Mouse (Mus musculus) stomach, postnatal 0 days (tissue): ENCODE measurements around the gene Tanc1. TPM values are rescaled to one million over a fixed set of nuclear protein-coding genes. Genes with fewer than 3 reads are reported as not detected.

Source experiments
- ATAC-seq: fragments of 200-750 bp; cut with Nextera tagmentation; 2 replicates; pipeline ENCODE4 v1.8.0; 2017; ENCODE audit not compliant: low FRiP score, low TSS enrichment
- DNase-seq: peaks from one replicate; pipeline ENCODE4 v3.0.0-alpha.2; 2016; ENCODE audit warnings: low spot score
- H3K27ac ChIP-seq: fragments of 300-500 bp; sonication (generic); replicated peaks from 2 replicates; pipeline ENCODE4 v1.5.1; 2014; ENCODE audit warnings: mild to moderate bottlenecking, control low read depth
- H3K27me3 ChIP-seq: fragments of 300-500 bp; sonication (generic); 2 replicates; pipeline ENCODE4 v1.6.1; 2014; ENCODE audit warnings: low read length; ENCODE audit not compliant: control insufficient read depth, insufficient read depth
- H3K36me3 ChIP-seq: fragments of 300-500 bp; sonication (generic); 2 replicates; pipeline ENCODE4 v1.6.1; 2014; ENCODE audit warnings: low read length, mixed read lengths; ENCODE audit not compliant: control insufficient read depth, insufficient read depth
- H3K4me1 ChIP-seq: fragments of 300-500 bp; sonication (generic); replicated peaks from 2 replicates; pipeline ENCODE4 v1.6.1; 2014; ENCODE audit warnings: antibody characterized with exemption; ENCODE audit not compliant: control insufficient read depth, insufficient read depth
- H3K4me2 ChIP-seq: fragments of 300-500 bp; sonication (generic); replicated peaks from 2 replicates; pipeline ENCODE4 v1.6.1; 2014; ENCODE audit warnings: low read depth, mild to moderate bottlenecking, control low read depth, moderate library complexity
- H3K4me3 ChIP-seq: fragments of 300-500 bp; sonication (generic); 2 replicates; pipeline ENCODE4 v1.5.1; 2014; ENCODE audit warnings: low read depth, low read length, control low read depth
- H3K9ac ChIP-seq: fragments of 300-500 bp; sonication (generic); 2 replicates; pipeline ENCODE4 v1.6.1; 2014; ENCODE audit warnings: mild to moderate bottlenecking, low read length, control low read depth, mixed read lengths
- H3K9me3 ChIP-seq: fragments of 300-500 bp; sonication (generic); 2 replicates; pipeline ENCODE4 v1.6.1; 2016; ENCODE audit warnings: low read length; ENCODE audit not compliant: control insufficient read depth
- CTCF ChIP-seq: IDR thresholded peaks from 2 replicates; pipeline ENCODE4 v1.5.1; 2016; ENCODE audit warnings: antibody characterized with exemption, low read depth, mild to moderate bottlenecking, moderate library complexity
- EP300 ChIP-seq: optimal IDR thresholded peaks from 2 replicates; pipeline ENCODE3; 2016; ENCODE audit warnings: antibody characterized with exemption
- WGBS: fragments of 180-500 bp; shearing (Covaris S2); extraction: QIAGEN DNeasy Blood & Tissue Kit; methylation state at CpG from one replicate; pipeline ENCODE4 v1.1.7; 2014; 5-methylcytosine and 5-hydroxymethylcytosine counted together
- polyA plus RNA-seq: library from polyadenylated mRNA; unstranded; fragments of >200 nt; fragmentation: Nextera tagmentation; extraction: Ambion mirVana; gene quantifications from 2 replicates; pipeline ENCODE4 v1.2.1, GENCODE M21; 2015

The Tanc1 gene
- polyA plus RNA-seq, 1 experiment from 2014 or later, result 13.4 TPM

DNA sequence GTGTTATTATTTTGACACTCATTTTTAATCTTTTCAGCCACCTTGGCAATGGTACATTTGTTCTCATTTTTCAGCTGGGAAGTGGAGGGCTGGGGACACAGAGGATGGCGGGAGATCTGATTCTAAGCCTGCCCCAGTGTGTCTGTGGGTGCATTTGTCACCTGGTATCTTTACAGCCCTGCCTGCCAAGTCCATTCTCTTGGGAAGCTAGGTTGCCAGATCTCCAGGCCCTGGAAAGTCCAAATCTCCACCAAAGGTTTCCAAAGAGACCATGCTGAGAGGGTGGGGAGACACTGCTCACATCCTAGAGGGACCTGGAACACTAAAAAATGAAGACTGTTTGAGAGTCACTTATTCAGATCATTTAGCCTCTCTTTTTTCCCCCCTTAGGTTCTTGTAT lies 199.4 kb downstream of the Tanc1 start:
- 50% methylated on average over 1 of the region's 1 CpGs for whole genome bisulfite sequencing
- Histone ChIP-seq H3K9me3 (no peaks in the 10 kb centered on the region), H3K9ac (no peak overlapping the region), H3K36me3 (peaks cover 13% of the 10 kb centered on the region), H3K27ac (peak overlapping the region; percentile 30; the same call in 1 of the 2 replicates), H3K4me1 (no peaks in the 10 kb centered on the region), H3K27me3 (no peaks in the 10 kb centered on the region), H3K4me3 (no peak overlapping the region), H3K4me2 (no peak overlapping the region)
- ATAC-seq, result no peak
- TF ChIP-seq CTCF (no peak), EP300 (no peak)
- no peak for DNase-seq

- Histone ChIP-seq H3K9me3 (no peaks in the 10 kb centered on the region), H3K4me3 (no peak overlapping the region), H3K9ac (no peak overlapping the region), H3K4me1 (no peaks in the 10 kb centered on the region), H3K27ac (no peak overlapping the region), H3K27me3 (no peaks in the 10 kb centered on the region), H3K36me3 (peaks cover 14% of the 10 kb centered on the region; the same call in 1 of the 2 replicates), H3K4me2 (no peak overlapping the region)
- WGBS, result 97% methylated on average over 1 of the region's 1 CpGs
- ATAC-seq (no peak), DNase-seq (no peak)
- TF ChIP-seq CTCF, result no peak
- TF ChIP-seq EP300, result no peak
Measured at GRCm38 (mm10) chr2:59812641-59813040, 200.8 kb downstream of the Tanc1 start.

DNA sequence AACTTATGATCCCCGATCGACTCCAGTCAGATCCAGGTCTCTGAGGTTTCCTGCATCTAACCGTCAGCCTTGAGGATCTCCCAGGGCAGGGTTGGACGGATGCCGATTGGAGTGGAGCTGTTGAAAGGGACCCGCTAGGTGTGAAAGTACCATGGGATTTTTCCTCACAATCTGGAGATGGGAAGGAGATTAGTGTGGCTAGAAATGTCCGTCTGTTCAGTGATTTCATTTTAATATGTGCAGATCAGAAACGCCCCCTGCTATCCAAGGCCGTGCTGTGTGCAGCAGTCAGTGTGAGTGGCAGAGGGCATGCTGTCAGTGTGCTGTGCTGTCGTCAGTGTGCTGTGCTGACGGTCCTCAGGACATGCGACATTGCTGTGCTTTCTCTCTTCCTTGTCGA lies 201.6 kb downstream of the Tanc1 start:
- no peak overlapping the region for H3K27ac ChIP-seq
- H3K9ac ChIP-seq, result no peak overlapping the region
- H3K36me3 ChIP-seq, result peaks cover 10% of the 10 kb centered on the region; the same call in 1 of the 2 replicates
- no peaks in the 10 kb centered on the region for H3K27me3 ChIP-seq
- H3K9me3 ChIP-seq, result no peaks in the 10 kb centered on the region
- TF ChIP-seq CTCF, result no peak
- no peak for TF ChIP-seq EP300
- no peaks in the 10 kb centered on the region for H3K4me1 ChIP-seq
- WGBS, result 87% methylated on average over 13 of the region's 13 CpGs
- no peak overlapping the region for H3K4me3 ChIP-seq
- DNase-seq, result no peak
- H3K4me2 ChIP-seq, result no peak overlapping the region
- no peak for ATAC-seq

DNA sequence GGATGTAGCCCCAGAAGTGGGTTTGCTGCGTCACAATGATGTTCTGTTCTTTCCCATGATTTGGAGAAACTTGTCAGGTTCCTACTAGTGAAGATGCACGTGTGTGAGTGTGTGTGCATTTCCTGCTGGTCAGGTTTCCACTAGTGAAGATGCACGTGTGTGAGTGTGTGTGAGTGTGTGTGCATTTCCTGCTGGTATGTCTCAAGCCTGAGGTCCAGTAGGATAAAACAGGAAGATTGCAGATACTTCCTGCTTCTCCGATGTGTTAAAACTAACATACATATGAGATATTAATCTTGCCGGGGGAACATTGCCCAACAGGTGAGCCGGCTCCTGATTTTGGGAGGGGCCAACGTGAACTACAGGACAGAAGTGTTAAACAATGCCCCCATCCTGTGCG lies 203.2 kb downstream of the Tanc1 start:
- no peak overlapping the region for H3K9ac ChIP-seq
- H3K27ac ChIP-seq, result no peak overlapping the region
- H3K27me3 ChIP-seq, result no peaks in the 10 kb centered on the region
- 72% methylated on average over 8 of the region's 8 CpGs for WGBS
- no peak for DNase-seq
- TF ChIP-seq CTCF, result no peak
- TF ChIP-seq EP300, result no peak
- no peak for ATAC-seq
- no peak overlapping the region for H3K4me3 ChIP-seq
- no peaks in the 10 kb centered on the region for H3K4me1 ChIP-seq
- no peaks in the 10 kb centered on the region for H3K9me3 ChIP-seq
- no peak overlapping the region for H3K4me2 ChIP-seq
- peaks cover 10% of the 10 kb centered on the region; the same call in 1 of the 2 replicates for H3K36me3 ChIP-seq

DNA sequence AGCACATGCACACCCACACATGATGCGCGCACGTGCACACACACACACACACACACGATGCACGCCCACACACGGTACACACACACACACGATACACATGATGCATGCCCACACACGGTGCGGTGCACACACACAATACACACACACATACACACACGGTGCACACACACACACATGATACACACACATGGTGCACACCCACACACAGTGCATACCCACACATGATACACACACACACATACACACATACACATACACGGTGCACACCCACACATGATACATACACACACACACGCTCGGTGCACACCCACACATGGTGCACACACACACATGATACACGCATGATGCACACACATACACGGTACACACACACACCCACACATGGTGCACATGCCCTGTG lies 206.8 kb downstream of the Tanc1 start:
- no peak overlapping the region for H3K9ac ChIP-seq
- H3K27me3 ChIP-seq, result no peaks in the 10 kb centered on the region
- no peak overlapping the region for H3K4me3 ChIP-seq
- 94% methylated on average over 15 of the region's 15 CpGs for WGBS
- no peak overlapping the region for H3K4me2 ChIP-seq
- TF ChIP-seq EP300 (no peak), CTCF (no peak)
- ATAC-seq (0 out of 2 replicates have a peak, but pooled peaks have one; percentile 56), DNase-seq (no peak)
- peaks cover 11% of the 10 kb centered on the region; the same call in 1 of the 2 replicates for H3K36me3 ChIP-seq
- no peak overlapping the region for H3K27ac ChIP-seq
- no peaks in the 10 kb centered on the region for H3K4me1 ChIP-seq
- H3K9me3 ChIP-seq, result no peaks in the 10 kb centered on the region

GRCm38 (mm10) chr2:59819415-59819814 lies 207.6 kb downstream of the Tanc1 start:
- Histone ChIP-seq H3K4me3 (no peak overlapping the region), H3K27ac (no peak overlapping the region), H3K9me3 (no peaks in the 10 kb centered on the region), H3K4me2 (no peak overlapping the region), H3K9ac (no peak overlapping the region), H3K36me3 (peaks cover 13% of the 10 kb centered on the region; the same call in 1 of the 2 replicates), H3K27me3 (no peaks in the 10 kb centered on the region), H3K4me1 (no peaks in the 10 kb centered on the region)
- no peak for TF ChIP-seq EP300
- DNase-seq (no peak), ATAC-seq (no peak)
- 74% methylated on average over 6 of the region's 6 CpGs for WGBS
